Mouse (Mus musculus): ENCODE measurements around the gene Tom1l2. TPM values are rescaled to one million over a fixed set of nuclear protein-coding genes. Genes with fewer than 3 reads are reported as not detected.

The Tom1l2 gene
- polyA plus RNA-seq, 1 experiment from 2014 or later = 23.0 TPM

DNA sequence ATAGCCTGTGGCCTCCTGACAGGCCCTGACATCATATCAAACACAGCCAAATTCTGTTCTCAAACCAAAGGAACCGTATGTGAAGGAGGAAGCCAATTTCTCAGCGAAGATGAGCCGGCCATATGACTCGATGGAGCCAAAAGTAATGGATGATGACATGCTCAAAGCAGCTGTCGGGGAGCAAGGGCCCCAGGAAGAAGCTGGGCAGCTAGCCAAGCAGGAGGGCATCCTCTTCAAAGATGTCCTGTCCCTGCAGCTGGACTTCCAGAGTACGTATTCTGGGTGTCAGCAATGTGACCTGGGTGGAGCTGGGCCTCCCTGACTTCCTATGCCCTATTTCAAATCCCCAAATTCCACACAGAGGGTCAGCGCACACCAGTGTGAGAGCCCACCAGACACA is 5.8 kb upstream of the Tom1l2 start:
- no peak for ATAC-seq
- 80% methylated on average over 7 of the region's 7 CpGs for WGBS
- H3K9ac ChIP-seq (ENCODE audit: low read length) = no peak overlapping the region

DNA sequence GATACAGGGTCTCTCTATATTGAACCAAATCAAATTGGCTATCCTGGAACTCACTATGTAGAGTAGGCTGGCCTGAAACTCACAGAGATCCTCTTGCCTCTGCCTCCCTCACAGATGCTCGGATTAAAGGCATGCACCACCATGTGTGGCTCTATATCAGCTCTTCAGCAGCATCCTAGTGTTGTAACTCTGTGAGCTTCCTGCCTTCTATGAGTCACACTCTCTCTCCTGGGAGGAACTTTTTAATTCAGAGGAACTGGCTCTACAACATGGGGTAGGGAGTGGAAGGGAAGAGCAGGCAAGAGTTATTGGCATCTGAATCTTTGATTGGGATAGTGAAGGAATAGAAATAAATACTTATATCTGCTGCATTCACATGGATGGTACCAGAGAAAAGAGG is 4.4 kb upstream of the Tom1l2 start:
- no peak for DNase-seq (ENCODE audit: low spot score)
- no peaks in the 10 kb centered on the region for H3K36me3 ChIP-seq (ENCODE audit: control insufficient read depth, insufficient read depth, low read length)
- WGBS = 42% methylated on average over 1 of the region's 1 CpGs
- H3K4me3 ChIP-seq (ENCODE audit: low read depth, low read length) = no peak overlapping the region
- peaks cover 4% of the 10 kb centered on the region; the same call in 1 of the 2 replicates for H3K4me1 ChIP-seq (ENCODE audit: control insufficient read depth, insufficient read depth, low read length)
- no peak for ATAC-seq
- H3K4me2 ChIP-seq (ENCODE audit: low read length) = no peak overlapping the region
- no peaks in the 10 kb centered on the region for H3K27me3 ChIP-seq (replicated peaks; ENCODE audit: control insufficient read depth, insufficient read depth, low read length)
- H3K27ac ChIP-seq (ENCODE audit: low read depth, low read length) = no peak overlapping the region
- no peak overlapping the region for H3K9ac ChIP-seq (ENCODE audit: low read length)
- no peaks in the 10 kb centered on the region for H3K9me3 ChIP-seq (replicated peaks; ENCODE audit: control insufficient read depth, low read length)

More for the DNA sequence above, 5.8 kb upstream of the Tom1l2 start:
- no peak overlapping the region for H3K4me3 ChIP-seq (ENCODE audit: low read depth, low read length)
- H3K27ac ChIP-seq (ENCODE audit: low read depth, low read length) = no peak overlapping the region
- no peaks in the 10 kb centered on the region for H3K9me3 ChIP-seq (replicated peaks; ENCODE audit: control insufficient read depth, low read length)
- H3K4me1 ChIP-seq (ENCODE audit: control insufficient read depth, insufficient read depth, low read length) = peaks cover under 1% of the 10 kb centered on the region; the same call in 1 of the 2 replicates
- no peaks in the 10 kb centered on the region for H3K36me3 ChIP-seq (ENCODE audit: control insufficient read depth, insufficient read depth, low read length)
- no peak overlapping the region for H3K4me2 ChIP-seq (ENCODE audit: low read length)
- DNase-seq (ENCODE audit: low spot score) = no peak
- H3K27me3 ChIP-seq (replicated peaks; ENCODE audit: control insufficient read depth, insufficient read depth, low read length) = no peaks in the 10 kb centered on the region

- Histone ChIP-seq H3K27me3 (replicated peaks; ENCODE audit: control insufficient read depth, insufficient read depth, low read length) (no peaks in the 10 kb centered on the region), H3K36me3 (ENCODE audit: control insufficient read depth, insufficient read depth, low read length) (no peaks in the 10 kb centered on the region), H3K4me2 (ENCODE audit: low read length) (no peak overlapping the region), H3K27ac (ENCODE audit: low read depth, low read length) (no peak overlapping the region), H3K9ac (ENCODE audit: low read length) (no peak overlapping the region), H3K4me1 (ENCODE audit: control insufficient read depth, insufficient read depth, low read length) (peaks cover 13% of the 10 kb centered on the region), H3K4me3 (ENCODE audit: low read depth, low read length) (no peak overlapping the region), H3K9me3 (replicated peaks; ENCODE audit: control insufficient read depth, low read length) (no peaks in the 10 kb centered on the region)
- 99% methylated on average over 2 of the region's 2 CpGs for WGBS
- ATAC-seq (no peak), DNase-seq (ENCODE audit: low spot score) (no peak)
Observed at GRCm38 (mm10) chr11:60355952-60356351, 3.2 kb upstream of the Tom1l2 start.

DNA sequence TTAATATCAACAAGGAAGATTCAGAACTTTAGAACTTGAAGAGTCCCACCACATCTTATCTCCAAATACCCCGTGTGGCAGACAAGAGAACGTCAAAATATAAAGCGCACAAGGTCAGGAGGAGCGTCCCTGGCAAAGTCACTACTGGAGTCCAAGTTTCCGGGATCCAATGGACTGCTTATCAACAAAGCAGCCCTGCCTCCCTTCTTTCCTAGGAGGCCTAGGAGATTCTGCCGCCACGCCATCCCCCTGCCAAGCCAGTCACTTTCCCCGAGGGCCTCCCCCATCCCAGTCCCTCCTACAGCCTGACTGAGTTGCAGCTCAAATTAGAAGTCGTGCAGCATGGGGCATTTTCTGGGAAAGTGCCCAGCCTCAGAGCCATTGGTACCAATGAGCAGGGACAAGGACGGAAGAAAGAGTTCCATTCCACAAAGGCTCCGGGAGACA is 757 bp downstream of the Tom1l2 start:
- Histone ChIP-seq H3K4me1 (ENCODE audit: control insufficient read depth, insufficient read depth, low read length) (peaks cover 13% of the 10 kb centered on the region), H3K9ac (ENCODE audit: low read length) (peak overlapping the region; percentile 79), H3K27ac (ENCODE audit: low read depth, low read length) (no peak overlapping the region), H3K9me3 (replicated peaks; ENCODE audit: control insufficient read depth, low read length) (no peaks in the 10 kb centered on the region), H3K36me3 (ENCODE audit: control insufficient read depth, insufficient read depth, low read length) (no peaks in the 10 kb centered on the region), H3K4me2 (ENCODE audit: low read length) (peak overlapping the region; percentile 93), H3K4me3 (ENCODE audit: low read depth, low read length) (peak overlapping the region; percentile 75), H3K27me3 (replicated peaks; ENCODE audit: control insufficient read depth, insufficient read depth, low read length) (no peaks in the 10 kb centered on the region)
- ATAC-seq (no peak), DNase-seq (ENCODE audit: low spot score) (peak; percentile 16)
- 23% methylated on average over 11 of the region's 11 CpGs for WGBS

DNA sequence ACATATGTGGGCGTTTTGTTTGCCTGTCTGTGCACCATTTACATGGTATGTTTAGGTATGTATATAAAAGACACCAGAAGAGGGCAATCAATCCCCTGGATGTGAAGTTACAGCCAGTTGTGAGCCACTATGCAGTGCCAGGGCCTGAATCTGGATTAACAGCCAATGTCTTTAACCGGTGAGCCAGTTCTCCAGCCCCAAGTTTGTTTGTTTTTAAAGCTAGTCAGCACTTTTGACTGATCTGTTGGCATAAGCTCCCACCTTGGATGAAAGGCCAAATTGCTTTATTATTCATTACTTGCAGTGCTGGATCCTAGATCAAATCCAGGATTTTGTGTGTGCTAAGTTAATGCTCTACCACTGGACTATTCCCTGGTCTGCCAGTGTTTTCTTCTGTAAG is 1.3 kb downstream of the Tom1l2 start:
- H3K4me2 ChIP-seq (ENCODE audit: low read length) = peak overlapping the region; percentile 93
- H3K36me3 ChIP-seq (ENCODE audit: control insufficient read depth, insufficient read depth, low read length) = no peaks in the 10 kb centered on the region
- no peaks in the 10 kb centered on the region for H3K9me3 ChIP-seq (replicated peaks; ENCODE audit: control insufficient read depth, low read length)
- peaks cover 13% of the 10 kb centered on the region for H3K4me1 ChIP-seq (ENCODE audit: control insufficient read depth, insufficient read depth, low read length)
- peak overlapping the region; percentile 75 for H3K4me3 ChIP-seq (ENCODE audit: low read depth, low read length)
- WGBS = 52% methylated on average over 2 of the region's 2 CpGs
- H3K27me3 ChIP-seq (replicated peaks; ENCODE audit: control insufficient read depth, insufficient read depth, low read length) = no peaks in the 10 kb centered on the region
- DNase-seq (ENCODE audit: low spot score) (no peak), ATAC-seq (no peak)
- peak overlapping the region; percentile 79 for H3K9ac ChIP-seq (ENCODE audit: low read length)
- H3K27ac ChIP-seq (ENCODE audit: low read depth, low read length) = no peak overlapping the region

GRCm38 (mm10) chr11:60346537-60346936 is 6.2 kb downstream of the Tom1l2 start:
- Histone ChIP-seq H3K27ac (ENCODE audit: low read depth, low read length) (no peak overlapping the region), H3K9me3 (replicated peaks; ENCODE audit: control insufficient read depth, low read length) (no peaks in the 10 kb centered on the region), H3K9ac (ENCODE audit: low read length) (no peak overlapping the region), H3K36me3 (ENCODE audit: control insufficient read depth, insufficient read depth, low read length) (no peaks in the 10 kb centered on the region), H3K27me3 (replicated peaks; ENCODE audit: control insufficient read depth, insufficient read depth, low read length) (no peaks in the 10 kb centered on the region), H3K4me2 (ENCODE audit: low read length) (no peak overlapping the region), H3K4me1 (ENCODE audit: control insufficient read depth, insufficient read depth, low read length) (peaks cover 3% of the 10 kb centered on the region), H3K4me3 (ENCODE audit: low read depth, low read length) (no peak overlapping the region)
- WGBS = 70% methylated on average over 4 of the region's 4 CpGs
- ATAC-seq = no peak
- DNase-seq (ENCODE audit: low spot score) = no peak

DNA sequence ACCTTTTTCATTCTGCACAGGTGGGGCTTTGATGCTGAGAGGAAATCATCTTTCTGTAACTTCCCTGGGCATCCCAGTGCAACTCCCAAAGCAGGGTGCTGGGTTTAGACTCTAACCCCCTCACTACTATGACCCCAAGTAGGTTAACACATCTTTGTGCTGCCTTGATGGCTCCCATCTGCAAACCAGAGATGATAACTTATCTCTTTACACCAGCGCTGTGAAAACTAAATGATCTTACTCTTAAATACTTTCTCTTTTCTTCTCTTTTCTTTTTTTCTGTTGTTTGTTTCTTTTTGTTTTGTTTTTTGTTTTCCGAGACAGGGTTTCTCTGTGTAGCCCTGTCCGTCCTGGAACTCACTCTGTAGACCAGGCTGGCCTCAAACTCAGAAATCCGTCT is 6.8 kb downstream of the Tom1l2 start:
- H3K9me3 ChIP-seq (replicated peaks; ENCODE audit: control insufficient read depth, low read length) = no peaks in the 10 kb centered on the region
- no peak overlapping the region for H3K4me3 ChIP-seq (ENCODE audit: low read depth, low read length)
- H3K36me3 ChIP-seq (ENCODE audit: control insufficient read depth, insufficient read depth, low read length) = no peaks in the 10 kb centered on the region
- H3K27ac ChIP-seq (ENCODE audit: low read depth, low read length) = no peak overlapping the region
- DNase-seq (ENCODE audit: low spot score) (no peak), ATAC-seq (no peak)
- no peaks in the 10 kb centered on the region for H3K4me1 ChIP-seq (ENCODE audit: control insufficient read depth, insufficient read depth, low read length)
- H3K4me2 ChIP-seq (ENCODE audit: low read length) = no peak overlapping the region
- 84% methylated on average over 4 of the region's 4 CpGs for WGBS
- H3K9ac ChIP-seq (ENCODE audit: low read length) = no peak overlapping the region
- no peaks in the 10 kb centered on the region for H3K27me3 ChIP-seq (replicated peaks; ENCODE audit: control insufficient read depth, insufficient read depth, low read length)

DNA sequence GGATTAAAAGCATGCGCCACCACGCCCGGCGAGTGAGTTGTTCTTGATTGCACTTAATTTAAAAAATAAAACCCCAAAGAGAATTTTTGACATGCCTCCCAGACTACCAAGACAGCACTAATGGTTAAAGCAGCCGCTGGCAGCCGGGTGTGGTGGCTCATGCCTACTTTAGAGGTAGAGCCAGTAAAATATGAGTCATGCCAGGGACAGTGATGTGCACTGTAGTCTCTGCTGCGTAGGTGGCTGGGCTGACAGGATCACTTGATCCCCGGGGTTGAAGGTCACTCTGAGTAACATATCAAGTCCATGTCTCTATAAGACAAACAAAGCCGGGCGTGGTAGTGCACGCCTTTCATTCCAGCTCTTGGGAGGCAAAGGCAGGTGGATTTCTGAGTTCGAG is 13.3 kb downstream of the Tom1l2 start:
- no peak for ATAC-seq
- Histone ChIP-seq H3K36me3 (ENCODE audit: control insufficient read depth, insufficient read depth, low read length) (no peaks in the 10 kb centered on the region), H3K9ac (ENCODE audit: low read length) (no peak overlapping the region), H3K27me3 (replicated peaks; ENCODE audit: control insufficient read depth, insufficient read depth, low read length) (no peaks in the 10 kb centered on the region), H3K4me3 (ENCODE audit: low read depth, low read length) (no peak overlapping the region), H3K4me2 (ENCODE audit: low read length) (no peak overlapping the region), H3K9me3 (replicated peaks; ENCODE audit: control insufficient read depth, low read length) (no peaks in the 10 kb centered on the region), H3K27ac (ENCODE audit: low read depth, low read length) (no peak overlapping the region), H3K4me1 (ENCODE audit: control insufficient read depth, insufficient read depth, low read length) (no peaks in the 10 kb centered on the region)
- DNase-seq (ENCODE audit: low spot score) = no peak
- 96% methylated on average over 12 of the region's 12 CpGs for WGBS

GRCm38 (mm10) chr11:60338291-60338690 is 14.4 kb downstream of the Tom1l2 start:
- Histone ChIP-seq H3K9ac (ENCODE audit: low read length) (no peak overlapping the region), H3K4me2 (ENCODE audit: low read length) (no peak overlapping the region), H3K27ac (ENCODE audit: low read depth, low read length) (no peak overlapping the region), H3K27me3 (replicated peaks; ENCODE audit: control insufficient read depth, insufficient read depth, low read length) (no peaks in the 10 kb centered on the region), H3K4me3 (ENCODE audit: low read depth, low read length) (no peak overlapping the region), H3K36me3 (ENCODE audit: control insufficient read depth, insufficient read depth, low read length) (no peaks in the 10 kb centered on the region), H3K9me3 (replicated peaks; ENCODE audit: control insufficient read depth, low read length) (no peaks in the 10 kb centered on the region), H3K4me1 (ENCODE audit: control insufficient read depth, insufficient read depth, low read length) (no peaks in the 10 kb centered on the region)
- DNase-seq (ENCODE audit: low spot score) (no peak), ATAC-seq (no peak)
- WGBS = 75% methylated on average over 4 of the region's 4 CpGs
